Mouse (Mus musculus) stomach, postnatal 0 days (tissue): ENCODE results near the gene Rhog. TPM values are rescaled to one million over a fixed set of nuclear protein-coding genes. Genes with fewer than 3 reads are reported as not detected.

Source experiments
- ATAC-seq: fragments of 200-750 bp; cut with Nextera tagmentation; 2 replicates; pipeline ENCODE4 v1.8.0; 2017; ENCODE audit not compliant: low FRiP score, low TSS enrichment
- DNase-seq: peaks from one replicate; pipeline ENCODE4 v3.0.0-alpha.2; 2016; ENCODE audit warnings: low spot score
- H3K27ac ChIP-seq: fragments of 300-500 bp; sonication (generic); replicated peaks from 2 replicates; pipeline ENCODE4 v1.5.1; 2014; ENCODE audit warnings: mild to moderate bottlenecking, control low read depth
- H3K27me3 ChIP-seq: fragments of 300-500 bp; sonication (generic); 2 replicates; pipeline ENCODE4 v1.6.1; 2014; ENCODE audit warnings: low read length; ENCODE audit not compliant: control insufficient read depth, insufficient read depth
- H3K36me3 ChIP-seq: fragments of 300-500 bp; sonication (generic); 2 replicates; pipeline ENCODE4 v1.6.1; 2014; ENCODE audit warnings: low read length, mixed read lengths; ENCODE audit not compliant: control insufficient read depth, insufficient read depth
- H3K4me1 ChIP-seq: fragments of 300-500 bp; sonication (generic); replicated peaks from 2 replicates; pipeline ENCODE4 v1.6.1; 2014; ENCODE audit warnings: antibody characterized with exemption; ENCODE audit not compliant: control insufficient read depth, insufficient read depth
- H3K4me2 ChIP-seq: fragments of 300-500 bp; sonication (generic); replicated peaks from 2 replicates; pipeline ENCODE4 v1.6.1; 2014; ENCODE audit warnings: low read depth, mild to moderate bottlenecking, control low read depth, moderate library complexity
- H3K4me3 ChIP-seq: fragments of 300-500 bp; sonication (generic); 2 replicates; pipeline ENCODE4 v1.5.1; 2014; ENCODE audit warnings: low read depth, low read length, control low read depth
- H3K9ac ChIP-seq: fragments of 300-500 bp; sonication (generic); 2 replicates; pipeline ENCODE4 v1.6.1; 2014; ENCODE audit warnings: mild to moderate bottlenecking, low read length, control low read depth, mixed read lengths
- H3K9me3 ChIP-seq: fragments of 300-500 bp; sonication (generic); 2 replicates; pipeline ENCODE4 v1.6.1; 2016; ENCODE audit warnings: low read length; ENCODE audit not compliant: control insufficient read depth
- CTCF ChIP-seq: IDR thresholded peaks from 2 replicates; pipeline ENCODE4 v1.5.1; 2016; ENCODE audit warnings: antibody characterized with exemption, low read depth, mild to moderate bottlenecking, moderate library complexity
- EP300 ChIP-seq: optimal IDR thresholded peaks from 2 replicates; pipeline ENCODE3; 2016; ENCODE audit warnings: antibody characterized with exemption
- WGBS: fragments of 180-500 bp; shearing (Covaris S2); extraction: QIAGEN DNeasy Blood & Tissue Kit; methylation state at CpG from one replicate; pipeline ENCODE4 v1.1.7; 2014; 5-methylcytosine and 5-hydroxymethylcytosine counted together
- polyA plus RNA-seq: library from polyadenylated mRNA; unstranded; fragments of >200 nt; fragmentation: Nextera tagmentation; extraction: Ambion mirVana; gene quantifications from 2 replicates; pipeline ENCODE4 v1.2.1, GENCODE M21; 2015

Rhog gene
- polyA plus RNA-seq, 1 experiment from 2014 or later: 53.1 TPM

DNA sequence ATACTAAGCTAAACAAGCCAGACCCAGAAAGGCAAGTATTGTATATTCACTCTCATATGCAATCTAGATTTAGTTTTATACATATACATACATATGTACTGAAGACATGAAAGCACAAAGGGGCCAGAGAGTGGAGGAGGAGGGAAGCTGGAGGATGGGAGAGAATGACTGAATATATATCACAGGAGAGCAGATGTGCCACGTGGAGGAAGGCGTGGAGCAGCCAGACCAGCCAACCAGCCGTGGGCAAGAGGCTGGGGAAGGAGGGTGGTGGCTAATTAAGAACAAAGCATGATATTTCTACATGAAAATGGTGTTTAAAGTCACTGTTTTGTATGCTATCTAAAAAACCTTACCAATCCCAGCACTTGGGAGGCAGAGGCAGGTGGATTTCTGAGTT is 2.9 kb upstream of the Rhog start:
- Histone ChIP-seq H3K27ac (no peak overlapping the region), H3K9me3 (no peaks in the 10 kb centered on the region), H3K27me3 (no peaks in the 10 kb centered on the region), H3K9ac (no peak overlapping the region), H3K4me2 (no peak overlapping the region), H3K4me1 (no peaks in the 10 kb centered on the region), H3K4me3 (no peak overlapping the region), H3K36me3 (no peaks in the 10 kb centered on the region)
- TF ChIP-seq EP300 (no peak), CTCF (no peak)
- WGBS: 74% methylated on average over 3 of the region's 3 CpGs
- ATAC-seq (no peak), DNase-seq (no peak)

DNA sequence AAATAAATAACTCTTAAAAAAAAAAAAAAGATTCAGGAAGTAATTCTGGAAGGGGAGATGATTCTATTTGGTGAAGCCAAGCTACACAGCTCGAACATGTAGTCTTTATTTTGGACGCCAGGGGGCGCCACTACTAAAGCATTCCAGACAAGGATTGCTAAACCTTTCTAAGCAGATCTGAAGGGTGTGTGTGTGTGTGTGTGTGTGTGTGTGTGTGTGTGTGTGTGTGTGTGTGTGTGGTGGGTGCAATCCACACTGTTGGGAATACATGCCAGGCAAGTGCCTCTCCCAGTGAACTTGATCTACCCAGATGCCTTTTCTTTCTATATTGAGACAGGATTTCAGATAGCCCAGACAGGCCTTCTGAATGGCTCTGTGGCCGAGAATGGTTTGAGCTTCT is 2.3 kb upstream of the Rhog start:
- H3K9me3 ChIP-seq: no peaks in the 10 kb centered on the region
- peak; percentile 89 for DNase-seq
- no peak overlapping the region for H3K27ac ChIP-seq
- no peaks in the 10 kb centered on the region for H3K36me3 ChIP-seq
- H3K4me2 ChIP-seq: no peak overlapping the region
- no peaks in the 10 kb centered on the region for H3K4me1 ChIP-seq
- H3K4me3 ChIP-seq: no peak overlapping the region
- H3K27me3 ChIP-seq: no peaks in the 10 kb centered on the region
- ATAC-seq: peak; percentile 88
- no peak overlapping the region for H3K9ac ChIP-seq
- TF ChIP-seq CTCF (peak; percentile 88), EP300 (no peak)
- WGBS: 16% methylated on average over 4 of the region's 4 CpGs

DNA sequence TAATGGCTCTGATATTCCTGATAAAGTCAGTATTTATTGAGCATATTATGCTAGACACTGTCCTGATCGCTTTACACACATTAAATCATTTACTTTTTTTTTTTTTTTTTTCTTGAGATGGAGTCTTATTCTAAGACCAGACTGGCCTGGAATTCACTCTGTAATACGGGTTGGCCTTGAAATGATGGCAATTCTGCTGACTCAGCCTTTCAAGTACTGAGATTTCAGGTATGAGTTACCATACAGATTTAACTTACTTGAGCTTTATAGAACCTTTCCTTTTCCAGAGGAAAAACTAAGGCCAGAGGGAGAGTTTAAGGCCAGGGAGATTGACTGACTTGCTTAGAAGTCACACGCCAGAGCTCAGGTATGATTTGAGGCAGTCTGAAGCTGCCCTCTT is 782 bp upstream of the Rhog start:
- Histone ChIP-seq H3K9me3 (no peaks in the 10 kb centered on the region), H3K36me3 (no peaks in the 10 kb centered on the region), H3K4me1 (no peaks in the 10 kb centered on the region), H3K4me3 (no peak overlapping the region), H3K9ac (no peak overlapping the region), H3K27me3 (no peaks in the 10 kb centered on the region), H3K27ac (no peak overlapping the region), H3K4me2 (no peak overlapping the region)
- no peak for ATAC-seq
- WGBS: 75% methylated on average over 3 of the region's 3 CpGs
- no peak for TF ChIP-seq CTCF
- no peak for TF ChIP-seq EP300
- DNase-seq: no peak

DNA sequence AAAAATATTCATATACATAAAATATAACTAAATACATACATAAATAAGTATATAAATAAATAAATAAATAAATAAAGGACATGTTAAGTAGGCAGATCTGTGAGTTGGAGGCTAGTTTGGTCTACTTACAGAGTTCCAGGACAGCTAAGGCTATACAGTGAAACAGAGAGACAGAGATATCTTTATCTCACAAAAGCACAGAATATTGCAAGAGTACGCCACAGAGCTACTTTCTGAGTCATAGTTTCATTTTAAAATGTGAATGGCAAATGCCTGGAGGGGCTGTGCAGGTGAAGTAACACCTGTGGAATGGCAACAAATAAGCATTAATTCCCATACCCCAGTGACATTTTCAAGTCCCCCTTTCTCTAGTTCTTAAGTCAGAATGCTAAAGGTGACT is 2.2 kb downstream of the Rhog start:
- Histone ChIP-seq H3K27me3 (no peaks in the 10 kb centered on the region), H3K4me1 (no peaks in the 10 kb centered on the region; the same call in 1 of the 2 replicates), H3K4me2 (no peak overlapping the region), H3K27ac (no peak overlapping the region), H3K9ac (no peak overlapping the region), H3K4me3 (no peak overlapping the region), H3K9me3 (no peaks in the 10 kb centered on the region), H3K36me3 (no peaks in the 10 kb centered on the region)
- ATAC-seq (no peak), DNase-seq (no peak)
- TF ChIP-seq EP300: no peak
- TF ChIP-seq CTCF: no peak
- 60% methylated on average over 1 of the region's 1 CpGs for WGBS

DNA sequence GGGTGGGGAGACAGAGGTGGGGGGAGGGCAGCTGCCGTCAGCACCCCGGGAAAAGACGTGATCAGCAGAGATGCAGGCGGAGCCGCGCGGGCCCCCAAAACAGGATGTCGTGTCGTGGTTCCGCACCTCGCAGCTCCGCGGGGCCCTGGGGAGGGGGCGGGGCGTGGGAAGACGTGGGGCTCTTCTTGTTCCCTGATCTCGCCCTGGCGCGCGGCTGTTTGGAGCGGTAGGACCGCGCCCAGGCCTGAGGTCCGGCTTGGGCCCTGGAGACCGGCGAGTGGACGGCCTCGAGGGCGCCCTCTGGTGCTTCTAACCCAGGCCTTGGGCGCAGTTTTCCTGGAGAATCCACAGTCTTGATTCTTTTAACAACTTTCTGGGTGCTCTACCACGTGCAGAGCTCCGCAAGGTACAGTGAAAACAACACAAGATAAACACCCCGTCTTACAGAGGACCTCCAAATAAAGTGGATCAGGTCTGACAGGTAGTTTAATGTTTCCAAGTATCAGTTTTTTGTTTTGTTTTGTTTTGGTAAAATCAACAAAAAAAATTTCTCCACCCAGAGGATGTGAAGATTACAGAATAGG is 5.1 kb downstream of the Rhog start:
- Histone ChIP-seq H3K27me3 (no peaks in the 10 kb centered on the region), H3K27ac (peak overlapping the region; percentile 96), H3K4me2 (peak overlapping the region; percentile 72), H3K4me1 (peaks cover 12% of the 10 kb centered on the region), H3K9me3 (no peaks in the 10 kb centered on the region), H3K36me3 (no peaks in the 10 kb centered on the region), H3K4me3 (peak overlapping the region; percentile 88), H3K9ac (peak overlapping the region; percentile 91)
- 0% methylated on average over 33 of the region's 33 CpGs for WGBS
- DNase-seq: peak; percentile 94
- TF ChIP-seq CTCF (peak; percentile 85), EP300 (no peak)
- ATAC-seq: peak; percentile 90

DNA sequence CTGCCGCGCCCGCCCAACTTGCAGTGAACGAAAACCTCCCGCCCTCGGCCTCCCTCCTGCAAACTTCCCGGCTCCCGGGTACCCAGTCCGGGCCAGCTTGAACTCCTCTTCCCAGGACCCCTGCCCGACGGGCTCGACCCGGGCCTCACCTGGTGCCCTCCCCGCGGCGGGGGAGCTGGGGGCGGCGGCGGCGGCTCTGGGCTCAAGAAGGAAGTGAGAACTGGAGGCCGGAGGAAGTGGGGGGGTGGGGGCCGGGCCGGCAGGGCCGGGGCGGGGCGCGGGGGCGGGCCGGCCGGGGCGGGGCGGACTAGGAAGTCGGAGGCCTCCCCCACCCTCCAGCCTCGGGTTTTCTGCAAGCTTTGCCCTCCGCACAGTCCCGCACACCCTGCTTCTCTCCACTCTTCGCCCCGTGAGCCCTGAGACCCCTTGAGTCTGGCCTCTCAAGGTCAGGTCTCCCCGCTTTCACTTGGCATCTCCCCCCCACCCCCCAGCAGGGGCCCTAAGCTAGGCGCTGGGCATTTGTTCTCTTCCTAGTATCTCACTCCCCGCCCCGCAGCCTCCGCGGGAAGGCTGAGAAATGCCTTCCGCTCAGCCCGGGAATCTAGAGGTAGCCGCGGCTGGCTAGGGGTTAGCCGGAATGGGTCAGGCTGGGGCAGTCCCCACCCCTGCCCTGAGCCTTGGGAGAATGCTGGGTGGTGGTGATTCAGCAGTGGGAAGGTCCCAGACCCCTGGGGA is 5.8 kb downstream of the Rhog start:
- Histone ChIP-seq H3K36me3 (no peaks in the 10 kb centered on the region), H3K27me3 (no peaks in the 10 kb centered on the region), H3K9me3 (no peaks in the 10 kb centered on the region), H3K27ac (peak overlapping the region; percentile 96), H3K4me1 (peaks cover 16% of the 10 kb centered on the region), H3K9ac (peak overlapping the region; percentile 91), H3K4me3 (peak overlapping the region; percentile 88), H3K4me2 (peak overlapping the region; percentile 72)
- under 1% methylated on average over 31 of the region's 49 CpGs for WGBS
- DNase-seq (peak; percentile 90), ATAC-seq (peak; percentile 89)
- TF ChIP-seq EP300: no peak
- no peak for TF ChIP-seq CTCF
